Mouse (Mus musculus): Measurements from ENCODE around the gene Gm17428. TPM values are rescaled to one million over a fixed set of nuclear protein-coding genes. Genes with fewer than 3 reads are reported as not detected.

Gm17428 gene
- total and polyA plus RNA-seq, 3 experiments, result not detected

DNA sequence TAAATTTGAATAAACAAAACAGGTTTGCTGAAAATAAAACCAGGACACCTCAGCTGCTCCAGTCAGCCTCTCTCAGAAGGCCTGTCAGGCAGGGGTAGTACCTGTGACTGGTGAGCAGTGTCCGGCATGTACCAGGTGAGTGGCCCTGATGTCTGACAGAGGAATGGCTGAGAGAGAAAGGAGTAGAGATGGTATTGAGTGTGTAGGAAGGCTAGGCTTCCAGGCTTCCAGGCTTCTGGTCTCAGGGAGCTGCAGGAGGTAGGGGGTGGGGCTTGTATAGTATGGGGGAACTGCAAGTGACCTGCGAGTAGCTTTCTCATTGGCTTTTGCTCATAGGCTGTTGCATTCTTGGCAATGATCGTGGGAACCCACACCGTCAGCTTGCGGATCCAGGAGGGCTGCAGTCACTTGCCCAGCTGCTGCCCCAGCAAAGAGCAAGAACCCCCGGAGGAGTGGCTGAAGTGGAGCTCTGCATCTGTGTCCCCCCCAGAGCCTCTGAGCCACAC, 44.0 kb upstream of the Gm17428 start, which contains the start of gene Il25:
Gene Il25, plus strand, starts transcription at position 51 of the 506 bp plus-strand sequence.
- DNase-seq (ENCODE audit: extremely low read depth), result no peak
- H3K79me2 ChIP-seq (replicated peaks; ENCODE audit: control insufficient read depth, extremely low read depth, insufficient read depth, poor library complexity, severe bottlenecking), result no peaks in the 10 kb centered on the region
- no peaks in the 10 kb centered on the region for H3K9me3 ChIP-seq (replicated peaks; ENCODE audit: low read length)
- in situ Hi-C loops (cut with MboI; ENCODE audit: low pct_ligation_motif_present, low pct_unique_long_range_greater_than_20kb, low sequenced_read_pairs) (no loop called here), dilution Hi-C loops (cut with MboI; ENCODE audit: extremely low pct_ligation_motif_present, extremely low pct_unique_long_range_greater_than_20kb, low sequenced_read_pairs) (no loop called here)
- H3K4me2 ChIP-seq (ENCODE audit: insufficient read depth, low read depth, poor library complexity, severe bottlenecking), result no peak within 1 kb of the TSS
- TF ChIP-seq BHLHE40 (IDR thresholded peaks at IDR 0.05; ENCODE audit: low read depth, low read length), result no peak
- no peak for TF ChIP-seq MAX (IDR thresholded peaks at IDR 0.05; ENCODE audit: low read length)
- H3K4me1 ChIP-seq (ENCODE audit: control insufficient read depth in 1 of 2, insufficient read depth in 2 of 2), result peaks cover 3 to 12% of the 10 kb centered on the region in 2 experiments
- no peaks in the 10 kb centered on the region for H3K36me3 ChIP-seq (replicated peaks in 1 of 2; ENCODE audit: control insufficient read depth in 1 of 2, insufficient read depth in 1 of 2, low read length in 1 of 2)
- no peak within 1 kb of the TSS for H3K4me3 ChIP-seq (replicated peaks in 1 of 3; ENCODE audit: low read depth in 2 of 3, low read length in 2 of 3, poor library complexity in 1 of 3)
- H3K27me3 ChIP-seq (replicated peaks), result peaks cover 76% of the 10 kb centered on the region
- no peak within 1 kb of the TSS for H3K27ac ChIP-seq (ENCODE audit: insufficient read depth, low read depth)
- no peak within 1 kb of the TSS for H3K9ac ChIP-seq (ENCODE audit: insufficient read depth, low read depth)

DNA sequence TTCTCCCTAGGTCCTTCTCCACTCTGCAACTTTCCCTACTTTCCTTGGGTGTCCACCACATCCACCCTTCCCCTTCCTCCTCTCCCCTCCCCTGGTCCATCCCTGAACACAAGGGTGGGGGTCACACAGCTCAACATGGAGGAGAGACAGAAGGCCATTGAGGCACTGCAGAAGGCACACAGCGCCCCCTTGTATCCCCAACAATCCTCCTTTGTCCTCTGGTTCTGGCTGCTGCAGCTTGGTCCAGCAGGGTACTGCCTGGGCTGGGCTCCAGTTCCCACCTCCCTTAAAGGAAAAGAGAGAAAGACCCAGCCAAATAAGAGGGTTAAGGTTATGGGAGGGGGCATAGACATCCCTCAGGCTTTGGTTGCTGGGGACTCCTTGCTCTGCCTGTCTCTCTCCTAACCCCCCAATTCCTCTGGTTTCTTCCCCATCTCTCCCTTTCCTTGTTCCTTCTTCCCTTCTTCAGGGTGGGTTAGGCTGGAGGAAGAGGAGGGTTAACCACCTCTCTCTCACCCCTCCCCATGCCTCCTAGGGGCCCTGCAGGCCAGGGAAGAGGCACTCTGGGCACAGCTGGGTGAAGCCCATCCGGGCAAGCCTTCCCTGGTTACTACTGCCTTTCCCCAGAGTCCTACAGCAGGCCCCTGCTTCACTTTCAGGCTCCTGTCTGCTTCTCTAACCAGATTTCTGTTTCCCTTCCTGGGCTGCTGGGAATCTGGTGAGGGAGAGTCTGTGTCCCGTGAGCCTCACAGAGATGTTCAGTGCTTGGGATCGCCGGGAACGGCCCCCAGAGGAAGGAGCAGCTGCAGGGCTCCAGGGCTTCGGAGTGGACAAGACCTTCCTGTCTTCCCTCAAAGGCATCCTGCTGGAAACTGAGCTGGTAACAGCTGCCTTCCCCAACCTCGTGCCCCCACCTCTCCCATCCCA, 40.6 kb upstream of the Gm17428 start, which contains the start of gene Cmtm5:
Gene Cmtm5, plus strand, starts transcription at position 358 of the 927 bp plus-strand sequence.
- H3K36me3 ChIP-seq (replicated peaks in 1 of 2; ENCODE audit: control insufficient read depth in 1 of 2, insufficient read depth in 1 of 2, low read length in 1 of 2), result no peaks in the 10 kb centered on the region
- no peak within 1 kb of the TSS for H3K4me3 ChIP-seq (replicated peaks in 1 of 3; ENCODE audit: low read depth in 2 of 3, low read length in 2 of 3, poor library complexity in 1 of 3)
- no peak within 1 kb of the TSS for H3K27ac ChIP-seq (ENCODE audit: insufficient read depth, low read depth)
- peaks cover 65% of the 10 kb centered on the region for H3K27me3 ChIP-seq (replicated peaks)
- H3K4me2 ChIP-seq (ENCODE audit: insufficient read depth, low read depth, poor library complexity, severe bottlenecking), result no peak within 1 kb of the TSS
- H3K4me1 ChIP-seq (ENCODE audit: control insufficient read depth in 1 of 2, insufficient read depth in 2 of 2), result peaks cover 3 to 12% of the 10 kb centered on the region in 2 experiments
- H3K9me3 ChIP-seq (replicated peaks; ENCODE audit: low read length), result no peaks in the 10 kb centered on the region
- no peak within 1 kb of the TSS for H3K9ac ChIP-seq (ENCODE audit: insufficient read depth, low read depth)
- dilution Hi-C loops (cut with MboI; ENCODE audit: extremely low pct_ligation_motif_present, extremely low pct_unique_long_range_greater_than_20kb, low sequenced_read_pairs), result no loop called here
- TF ChIP-seq TBP (conservative IDR thresholded peaks at IDR 0.05; ENCODE audit: low read depth, low read length), result no peak
- TF ChIP-seq ZNF384 (IDR thresholded peaks at IDR 0.05; ENCODE audit: low read depth, low read length), result no peak
- TF ChIP-seq POLR2A (IDR thresholded peaks at IDR 0.05; ENCODE audit: low read depth, low read length), result no peak
- TF ChIP-seq BHLHE40 (IDR thresholded peaks at IDR 0.05; ENCODE audit: low read depth, low read length), result no peak
- no peak for TF ChIP-seq HCFC1 (IDR thresholded peaks at IDR 0.05; ENCODE audit: low read depth, low read length)
- TF ChIP-seq CHD1 (IDR thresholded peaks at IDR 0.05; ENCODE audit: low read depth, low read length), result no peak
- TF ChIP-seq TCF12 (IDR thresholded peaks at IDR 0.05; ENCODE audit: low read depth, low read length), result no peak
- no peak for TF ChIP-seq PAX5 (IDR thresholded peaks at IDR 0.05; ENCODE audit: low read length)
- no peaks in the 10 kb centered on the region for H3K79me2 ChIP-seq (replicated peaks; ENCODE audit: control insufficient read depth, extremely low read depth, insufficient read depth, poor library complexity, severe bottlenecking)
- in situ Hi-C loops (cut with MboI; ENCODE audit: low pct_ligation_motif_present, low pct_unique_long_range_greater_than_20kb, low sequenced_read_pairs), result loop anchor here (5.0 kb wide), 1 partner anchor 34 kb away; no protein-coding TSS in a partner anchor
- DNase-seq (ENCODE audit: extremely low read depth), result no peak

DNA sequence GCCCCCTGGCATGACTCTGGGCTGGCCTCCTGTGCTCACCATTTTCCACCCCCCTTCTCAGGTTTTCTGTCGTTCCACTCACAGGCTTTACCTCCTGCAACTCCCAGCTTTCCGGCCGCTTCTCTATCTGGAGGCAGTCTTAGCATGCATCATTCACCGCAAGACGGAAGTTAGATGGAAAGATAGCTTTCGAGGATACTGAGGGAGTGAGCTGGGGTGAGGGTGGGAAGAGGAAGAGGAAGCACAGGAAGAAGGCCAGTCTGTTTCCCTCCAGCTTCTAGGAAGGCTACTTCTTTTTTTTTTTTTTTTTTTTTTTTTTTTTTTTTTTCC, 39.9 kb upstream of the Gm17428 start:
- no peak overlapping the region for H3K27ac ChIP-seq (ENCODE audit: insufficient read depth, low read depth)
- in situ Hi-C loops (cut with MboI; ENCODE audit: low pct_ligation_motif_present, low pct_unique_long_range_greater_than_20kb, low sequenced_read_pairs) (loop anchor here (5.0 kb wide), 1 partner anchor 34 kb away; no protein-coding TSS in a partner anchor), dilution Hi-C loops (cut with MboI; ENCODE audit: extremely low pct_ligation_motif_present, extremely low pct_unique_long_range_greater_than_20kb, low sequenced_read_pairs) (no loop called here)
- no peaks in the 10 kb centered on the region for H3K79me2 ChIP-seq (replicated peaks; ENCODE audit: control insufficient read depth, extremely low read depth, insufficient read depth, poor library complexity, severe bottlenecking)
- no peak overlapping the region for H3K4me2 ChIP-seq (ENCODE audit: insufficient read depth, low read depth, poor library complexity, severe bottlenecking)
- no peak overlapping the region for H3K9ac ChIP-seq (ENCODE audit: insufficient read depth, low read depth)
- no peaks in the 10 kb centered on the region for H3K36me3 ChIP-seq (replicated peaks in 1 of 2; ENCODE audit: control insufficient read depth in 1 of 2, insufficient read depth in 1 of 2, low read length in 1 of 2)
- H3K27me3 ChIP-seq (replicated peaks), result peaks cover 66% of the 10 kb centered on the region
- no peak overlapping the region for H3K4me3 ChIP-seq (replicated peaks in 1 of 3; ENCODE audit: low read depth in 2 of 3, low read length in 2 of 3, poor library complexity in 1 of 3)
- peaks cover 3 to 12% of the 10 kb centered on the region in 2 experiments for H3K4me1 ChIP-seq (ENCODE audit: control insufficient read depth in 1 of 2, insufficient read depth in 2 of 2)
- no peaks in the 10 kb centered on the region for H3K9me3 ChIP-seq (replicated peaks; ENCODE audit: low read length)
- no peak for DNase-seq (ENCODE audit: extremely low read depth)
- no peak for TF ChIP-seq IRF4 (IDR thresholded peaks at IDR 0.05; ENCODE audit: low read depth, low read length)
- no peak for TF ChIP-seq MAX (IDR thresholded peaks at IDR 0.05; ENCODE audit: low read length)
- no peak for TF ChIP-seq MYC (IDR thresholded peaks at IDR 0.05; ENCODE audit: low read depth, low read length)
- TF ChIP-seq UBTF (IDR thresholded peaks at IDR 0.05; ENCODE audit: low read depth, low read length), result no peak
- TF ChIP-seq RCOR1 (conservative IDR thresholded peaks at IDR 0.05; ENCODE audit: low read depth, low read length), result no peak
- TF ChIP-seq TCF12 (IDR thresholded peaks at IDR 0.05; ENCODE audit: low read depth, low read length), result no peak
- TF ChIP-seq ZC3H11A (IDR thresholded peaks at IDR 0.05; ENCODE audit: low read depth, low read length), result no peak
- TF ChIP-seq RAD21 (IDR thresholded peaks at IDR 0.05; ENCODE audit: low read depth, low read length), result no peak
- no peak for TF ChIP-seq EP300 (IDR thresholded peaks at IDR 0.05; ENCODE audit: low read length)

Measured in CH12.LX (cell line).